Mouse (Mus musculus) cortical plate, adult 2 months (tissue): Measurements from ENCODE around the gene Agpat2.

Experiments used
- CTCF ChIP-seq: fragments of 200-500 bp; IDR thresholded peaks from 2 replicates; pipeline ENCODE4 v1.5.1; 2011; ENCODE audit warnings: mild to moderate bottlenecking, control low read depth, low read length; ENCODE audit not compliant: insufficient read depth; ENCODE audit errors: extremely low read depth
- POLR2A ChIP-seq: fragments of 200-500 bp; IDR thresholded peaks from 2 replicates; pipeline ENCODE4 v1.6.1; 2011; ENCODE audit warnings: mild to moderate bottlenecking, low read length, control low read depth; ENCODE audit not compliant: insufficient read depth; ENCODE audit errors: extremely low read depth

DNA sequence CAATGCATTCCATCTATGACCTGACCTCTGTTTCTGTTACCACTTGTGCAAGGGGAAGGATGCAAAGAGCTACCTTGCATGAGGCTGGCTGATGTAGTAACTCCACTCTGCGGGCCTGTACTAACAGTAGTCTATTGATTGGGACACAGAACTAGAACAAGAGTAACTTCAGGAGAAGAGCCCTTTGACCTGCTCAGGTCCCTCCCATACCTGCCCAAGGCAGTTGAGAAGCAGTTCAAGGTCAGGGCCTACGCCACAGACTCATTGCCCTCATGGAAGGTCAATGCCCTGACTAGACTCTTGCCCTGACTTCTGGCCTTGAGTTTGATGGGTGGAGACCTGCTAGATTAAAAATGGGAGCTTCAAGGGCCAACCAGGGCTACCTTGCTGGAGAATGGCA lies 3.6 kb downstream of the Agpat2 start:
- TF ChIP-seq POLR2A: no peak
- no peak for TF ChIP-seq CTCF
